Mouse (Mus musculus): Measurements from ENCODE around the gene Cyp4a29. TPM values are rescaled to one million over a fixed set of nuclear protein-coding genes. Genes with fewer than 3 reads are reported as not detected.
"Not testable (repeated sequence)": the region's sequence is repeated elsewhere in the genome, so short reads cannot be mapped to it uniquely, and the experiment has no call there.

Cyp4a29 gene
- not detected for total RNA-seq (2021)

DNA sequence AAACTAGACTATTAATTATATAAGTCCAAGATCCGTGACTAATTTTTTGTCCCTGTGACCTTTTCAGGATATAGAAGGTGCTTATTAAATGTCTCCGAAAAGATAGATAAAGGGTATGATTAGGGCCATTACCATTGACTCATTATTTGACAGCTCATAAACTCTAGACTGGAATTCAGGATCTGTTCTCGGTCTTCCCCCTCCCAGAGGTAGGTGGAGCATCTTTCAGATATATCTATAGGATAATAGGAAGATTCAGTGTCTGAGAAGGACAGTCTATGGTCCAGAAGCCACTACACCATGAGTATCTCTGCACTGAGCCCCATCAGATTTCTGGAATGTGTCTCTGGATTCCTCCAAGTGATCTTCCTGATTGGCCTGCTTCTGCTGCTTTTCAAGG lies at the start of gene Cyp4a29:
Gene Cyp4a29, plus strand, starts transcription at position 301 of the 400 bp plus-strand sequence.
- intact Hi-C loops (cut with DNase I): no loop called here
- no peak for DNase-seq

DNA sequence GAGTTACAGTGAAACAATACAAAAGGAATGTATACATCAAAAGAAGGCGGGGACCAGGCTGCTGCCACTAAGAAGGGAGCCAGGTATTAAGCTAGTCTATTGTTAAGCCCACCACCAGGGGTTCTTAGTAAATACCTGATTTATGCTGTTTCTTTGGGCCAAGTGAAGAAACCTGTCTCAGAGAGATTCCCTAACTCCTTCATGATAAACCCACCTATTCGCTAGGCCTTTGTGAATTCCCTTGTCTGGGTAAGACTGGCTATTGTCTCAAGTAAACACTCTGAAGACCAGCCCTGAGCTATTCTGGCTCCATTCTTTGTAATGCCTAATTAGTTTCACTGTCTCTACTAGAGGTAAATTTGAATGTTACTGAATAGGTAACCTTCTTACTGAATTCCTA lies 9.0 kb upstream of the Cyp4a29 start:
- DNase-seq; intact Hi-C loops (cut with DNase I): not testable (repeated sequence)

DNA sequence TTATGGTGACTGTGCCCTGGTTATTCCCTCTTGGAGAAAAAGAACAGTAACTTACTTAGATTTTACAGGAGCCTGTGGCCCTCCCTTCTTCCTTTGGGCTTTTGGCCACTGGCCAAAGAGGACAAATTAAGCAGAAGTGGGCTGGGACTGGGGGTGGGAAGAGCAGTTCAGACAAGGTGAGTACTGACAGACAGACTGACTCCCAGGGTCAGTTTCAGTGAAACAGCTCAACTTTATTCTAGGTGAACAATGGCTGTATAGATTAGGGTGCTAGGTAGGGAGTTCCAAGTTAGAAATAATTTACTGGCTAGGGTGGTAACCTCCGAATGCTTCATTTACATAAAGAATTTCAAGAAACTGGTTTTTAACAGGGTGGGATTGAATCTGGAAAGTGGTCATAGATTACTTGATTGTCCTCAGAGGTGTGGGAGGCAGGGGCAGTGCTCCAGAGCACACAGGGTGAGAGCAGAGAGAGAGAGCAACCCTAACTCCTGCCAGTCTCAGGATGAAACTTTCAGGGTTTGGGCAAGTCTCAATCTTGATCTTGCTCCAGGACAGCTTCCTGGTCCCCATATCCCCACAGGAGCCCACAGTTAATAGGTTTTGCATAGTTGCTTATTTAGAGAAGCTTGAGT lies 5.3 kb upstream of the Cyp4a29 start:
- no peak for DNase-seq
- intact Hi-C loops (cut with DNase I): no loop called here

DNA sequence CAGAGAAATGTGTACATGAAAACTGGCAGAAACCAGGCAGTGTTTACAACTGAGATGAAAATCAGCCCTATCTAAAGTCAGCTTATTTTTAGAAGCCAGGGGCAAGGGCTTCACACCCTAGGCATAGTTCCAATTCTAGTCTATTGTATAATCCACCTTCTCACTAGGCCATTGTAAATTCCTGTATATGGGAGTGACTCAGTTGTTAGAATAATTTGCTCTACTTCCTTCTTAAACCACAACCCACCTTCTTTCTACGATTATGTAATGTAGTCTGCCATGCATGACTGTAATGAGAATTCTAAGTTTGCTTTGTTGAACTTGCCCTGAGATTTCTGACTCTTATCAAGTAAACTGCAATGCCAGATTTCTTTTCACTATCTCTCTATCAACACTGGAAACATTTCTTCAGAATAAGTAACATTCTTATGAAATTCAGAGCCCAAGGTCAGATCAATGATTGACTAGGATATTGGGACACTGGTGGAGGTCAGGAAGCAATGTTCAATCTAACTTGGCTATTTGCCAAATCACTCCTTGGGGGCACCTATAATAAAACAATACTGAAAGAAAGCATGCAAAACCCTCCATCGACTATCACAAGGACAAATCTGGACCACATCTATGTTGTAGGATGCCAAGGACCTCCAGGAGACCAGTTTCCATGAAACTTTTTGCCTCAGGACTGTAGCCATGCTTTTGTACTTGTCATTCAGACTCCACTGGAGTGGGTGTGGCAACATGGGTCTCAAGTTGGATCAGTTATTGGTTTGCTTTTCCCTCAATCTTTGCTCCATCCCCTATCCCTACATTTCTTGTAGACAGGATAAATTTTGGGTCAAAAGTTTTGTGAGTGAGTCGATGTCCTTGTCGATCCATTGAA lies 23.0 kb downstream of the Cyp4a29 start:
- DNase-seq; intact Hi-C loops (cut with DNase I): not testable (repeated sequence)

DNA sequence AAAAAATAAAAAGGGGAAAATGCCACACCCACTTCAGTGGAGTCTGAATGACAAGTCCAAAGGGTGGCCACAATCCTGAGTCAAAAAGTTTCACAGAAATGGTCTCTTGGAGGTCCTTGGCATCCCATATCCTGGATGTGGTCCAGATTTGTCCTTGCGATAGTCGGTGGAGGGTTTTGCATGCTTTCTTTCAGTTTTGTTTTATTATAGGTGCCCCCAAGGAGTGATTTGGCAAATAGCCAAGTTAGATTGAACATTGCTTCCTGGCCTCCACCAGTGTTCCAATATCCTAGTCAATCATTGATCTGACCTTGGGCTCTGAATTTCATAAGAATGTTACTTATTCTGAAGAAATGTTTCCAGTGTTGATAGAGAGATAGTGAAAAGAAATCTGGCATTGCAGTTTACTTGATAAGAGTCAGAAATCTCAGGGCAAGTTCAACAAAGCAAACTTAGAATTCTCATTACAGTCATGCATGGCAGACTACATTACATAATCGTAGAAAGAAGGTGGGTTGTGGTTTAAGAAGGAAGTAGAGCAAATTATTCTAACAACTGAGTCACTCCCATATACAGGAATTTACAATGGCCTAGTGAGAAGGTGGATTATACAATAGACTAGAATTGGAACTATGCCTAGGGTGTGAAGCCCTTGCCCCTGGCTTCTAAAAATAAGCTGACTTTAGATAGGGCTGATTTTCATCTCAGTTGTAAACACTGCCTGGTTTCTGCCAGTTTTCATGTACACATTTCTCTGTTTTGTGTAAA lies 36.5 kb downstream of the Cyp4a29 start:
- intact Hi-C loops (cut with DNase I): not testable (repeated sequence)

DNA sequence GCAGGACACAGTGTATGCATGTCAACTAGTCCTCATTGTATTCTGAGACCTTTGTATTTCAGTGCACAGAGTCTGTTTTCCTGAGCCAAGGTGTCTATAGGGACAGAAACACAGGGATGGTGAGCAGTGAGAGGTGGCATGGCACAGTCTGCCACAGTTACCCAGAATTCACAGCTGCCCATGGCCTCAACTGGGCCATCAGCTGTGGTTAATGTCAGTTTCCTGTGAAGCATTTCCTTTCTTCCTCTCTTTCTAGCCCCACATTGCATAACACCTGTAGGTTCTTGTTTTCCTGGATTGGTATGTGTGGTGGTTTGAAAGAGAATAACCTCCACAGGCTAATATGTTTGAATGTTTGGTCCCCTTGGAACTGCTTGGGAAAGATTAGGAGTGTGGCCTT lies 38.5 kb downstream of the Cyp4a29 start:
- intact Hi-C loops (cut with DNase I): no loop called here
- DNase-seq: no peak

More for the DNA sequence above, 36.5 kb downstream of the Cyp4a29 start:
- DNase-seq: not testable (repeated sequence)

DNA sequence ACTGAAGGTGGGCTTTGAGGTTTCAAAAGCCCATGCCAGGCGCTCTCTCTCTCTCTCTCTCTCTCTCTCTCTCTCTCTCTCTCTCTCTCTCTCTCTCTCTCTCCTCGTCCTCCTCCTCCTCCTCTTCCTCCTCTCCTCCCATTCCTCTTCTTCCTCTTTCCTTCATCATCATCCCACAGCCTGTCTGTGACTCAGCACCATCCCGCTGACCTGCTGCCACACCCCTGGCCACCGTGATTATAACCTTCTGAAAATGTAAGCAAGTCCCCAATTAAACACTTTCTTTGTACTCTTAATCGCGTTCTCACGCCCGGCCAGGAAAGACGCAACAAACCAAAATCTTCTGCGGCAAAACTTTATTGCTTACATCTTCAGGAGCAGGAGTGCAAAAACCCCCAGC lies 38.9 kb downstream of the Cyp4a29 start:
- DNase-seq; intact Hi-C loops (cut with DNase I): not testable (repeated sequence)

DNA sequence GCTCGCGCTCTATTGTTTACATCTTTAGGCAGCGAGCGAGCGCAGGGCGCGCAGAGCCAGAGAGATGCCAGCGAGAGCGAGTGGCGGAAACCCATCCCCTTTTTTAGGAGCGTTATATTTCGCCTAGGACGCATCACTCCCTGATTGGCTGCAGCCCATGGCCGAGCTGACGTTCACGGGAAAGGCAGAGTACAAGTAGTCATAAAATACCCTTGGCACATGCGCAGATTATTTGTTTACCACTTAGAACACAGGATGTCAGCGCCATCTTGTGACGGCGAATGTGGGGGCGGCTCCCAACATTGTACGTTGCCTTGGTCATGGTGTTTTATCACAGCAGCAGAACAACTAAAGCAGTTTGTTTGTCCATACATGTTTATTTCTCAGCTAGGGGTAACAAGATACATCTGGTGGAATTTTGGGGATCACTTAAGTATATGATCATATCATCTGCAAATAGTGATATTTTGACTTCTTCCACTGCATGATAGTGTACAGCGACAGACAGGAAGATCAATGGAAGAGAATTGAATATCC lies 39.4 kb downstream of the Cyp4a29 start:
- DNase-seq; intact Hi-C loops (cut with DNase I): not testable (repeated sequence)

DNA sequence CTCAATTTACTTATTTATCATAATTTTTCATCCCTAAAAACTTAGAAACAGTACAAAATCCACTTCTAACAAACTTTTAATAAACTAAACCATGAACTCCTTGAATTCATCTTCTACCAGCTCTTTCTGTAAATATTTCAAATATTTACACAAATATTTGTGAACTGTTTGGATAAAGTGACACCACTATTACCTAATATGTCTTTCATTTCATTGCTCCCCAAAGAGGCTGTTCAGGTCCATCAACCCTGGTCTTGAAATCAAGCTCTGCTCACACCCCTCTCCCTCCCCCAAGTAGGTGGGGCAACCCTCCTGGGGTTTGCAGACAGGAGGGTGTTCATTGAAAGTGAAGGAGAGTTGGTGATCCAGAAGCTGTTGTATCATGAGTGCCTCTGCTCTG lies 56.9 kb downstream of the Cyp4a29 start, which contains the start of gene Cyp4a12a:
Gene Cyp4a12a, plus strand, starts transcription at position 301 of the 400 bp plus-strand sequence.
- DNase-seq; intact Hi-C loops (cut with DNase I): not testable (repeated sequence)

Other genes with a start within 250 kb of the Cyp4a29 start
- 1 to 10 TPM; 3.2 to 3.3 TPM for gene Stil, start 241.9 kb upstream of the Cyp4a29 start, total RNA-seq (2021)
- gene Tal1, start 185.7 kb upstream of the Cyp4a29 start, total RNA-seq (2021): 1 to 10 TPM; 7.2 to 7.3 TPM
- 1 to 10 TPM in 1 of 2 experiments, under 1 TPM in 1; 0.74 to 1.5 TPM for gene Pdzk1ip1, start 153.4 kb upstream of the Cyp4a29 start, total RNA-seq (2021)
- gene Cyp4x1, start 107.8 kb upstream of the Cyp4a29 start, total RNA-seq (2021): not detected
- not detected for gene Cyp4a12a, start 57.0 kb downstream of the Cyp4a29 start, total RNA-seq (2021)
- gene Cyp4a12b, start 169.5 kb downstream of the Cyp4a29 start, total RNA-seq (2021): not detected
- not detected for gene Cyp4a30b, start 210.5 kb downstream of the Cyp4a29 start, total RNA-seq (2021)